Mouse (Mus musculus) cortical plate, adult 2 months (tissue): ENCODE measurements around the gene Gm9611. TPM values are rescaled to one million over a fixed set of nuclear protein-coding genes. Genes with fewer than 3 reads are reported as not detected.
"Not testable (repeated sequence)": the region's sequence is repeated elsewhere in the genome, so short reads cannot be mapped to it uniquely, and the experiment has no call there.

Experiments
- H3K27ac ChIP-seq: fragments of 200-500 bp; 2 replicates; pipeline ENCODE4 v1.5.1; 2012; ENCODE audit warnings: low read length, control low read depth, inconsistent platforms; ENCODE audit not compliant: insufficient read depth
- H3K4me1 ChIP-seq: fragments of 200-500 bp; 2 replicates; pipeline ENCODE4 v1.6.1; 2011; ENCODE audit warnings: low read length; ENCODE audit not compliant: control insufficient read depth, insufficient read depth
- H3K4me3 ChIP-seq: fragments of 200-500 bp; 2 replicates; pipeline ENCODE4 v1.5.1; 2011; ENCODE audit warnings: mild to moderate bottlenecking, low read length, control low read depth; ENCODE audit not compliant: insufficient read depth
- polyA plus RNA-seq: library from polyadenylated mRNA; depleted of rRNA; stranded (reverse); fragments of >200 nt; gene quantifications from 2 replicates; pipeline ENCODE4 v1.2.3, GENCODE M21; 2012; rRNA removed

Gm9611 gene
- not detected in 2 replicates for polyA plus RNA-seq

- not testable (repeated sequence) for H3K4me1 ChIP-seq, H3K27ac ChIP-seq, H3K4me3 ChIP-seq
Measured at GRCm38 (mm10) chr14:42297258-42297657, at the start of gene Gm9611. Gene Gm9611, minus strand, starts transcription at chr14:42297358.

GRCm38 (mm10) chr14:42309910-42310309 is 12.8 kb upstream of the Gm9611 start, which contains the start of gene Gm7995:
Gene Gm7995, plus strand, starts transcription at chr14:42310210.
- H3K4me1 ChIP-seq, H3K4me3 ChIP-seq, H3K27ac ChIP-seq: not testable (repeated sequence)

DNA sequence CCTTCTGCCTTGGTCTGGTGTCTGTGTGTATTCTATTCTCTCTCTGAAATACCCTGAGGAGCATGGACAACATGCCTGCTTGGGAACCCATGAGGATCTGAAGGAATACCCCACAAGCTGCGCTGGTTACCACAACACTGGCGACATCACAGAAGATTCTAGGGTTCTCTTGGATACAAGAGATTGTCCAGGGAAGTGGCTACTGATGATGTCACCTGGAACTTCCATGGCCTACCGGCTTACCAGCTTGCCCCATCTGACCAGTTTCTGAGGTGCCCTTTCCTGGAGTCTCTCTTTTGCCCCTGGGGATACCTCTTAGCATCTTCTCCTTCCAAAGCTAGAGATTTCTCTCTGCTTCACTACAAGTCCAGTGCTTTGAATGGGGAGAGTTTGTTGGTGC is 37.2 kb downstream of the Gm9611 start, which contains the start of gene Gm17026:
Gene Gm17026, minus strand, starts transcription at position 101 of the 400 bp plus-strand sequence.
- not testable (repeated sequence) for H3K4me3 ChIP-seq, H3K27ac ChIP-seq

More for the DNA sequence above, 37.2 kb downstream of the Gm9611 start, which contains the start of gene Gm17026:
- H3K4me1 ChIP-seq = not testable (repeated sequence)

Other genes with a start within 250 kb of the Gm9611 start
- gene Gm7951, start 180.0 kb downstream of the Gm9611 start, polyA plus RNA-seq = not detected in 2 replicates
- gene Gm17027, start 134.7 kb downstream of the Gm9611 start, polyA plus RNA-seq = not detected in 2 replicates
- not detected in 2 replicates for gene Gm3573, start 106.6 kb downstream of the Gm9611 start, polyA plus RNA-seq
- gene Gm17026, start 37.3 kb downstream of the Gm9611 start, polyA plus RNA-seq = not detected in 2 replicates
- 0.08 TPM in 1 of 2 replicates, not detected in the other for gene Gm7995, start 12.9 kb upstream of the Gm9611 start, polyA plus RNA-seq
- gene Gm8005, start 142.3 kb upstream of the Gm9611 start, polyA plus RNA-seq = not detected in 2 replicates
- gene Gm8011, start 166.5 kb upstream of the Gm9611 start, polyA plus RNA-seq = not detected in 2 replicates
- gene Gm8020, start 205.0 kb upstream of the Gm9611 start, polyA plus RNA-seq = not detected in 2 replicates
- 0.17 TPM in 1 of 2 replicates, not detected in the other for gene Gm8024, start 226.9 kb upstream of the Gm9611 start, polyA plus RNA-seq